Mouse (Mus musculus) forebrain, embryonic 16.5 days (tissue): ENCODE data around the gene Olfr975. TPM values are rescaled to one million over a fixed set of nuclear protein-coding genes. Genes with fewer than 3 reads are reported as not detected.
"Not testable (repeated sequence)": the region's sequence is repeated elsewhere in the genome, so short reads cannot be mapped to it uniquely, and the experiment has no call there.

Experiments used
- ATAC-seq: fragments of 200-750 bp; cut with Nextera tagmentation; 2 replicates; pipeline ENCODE4 v1.8.0; 2017; ENCODE audit warnings: mild to moderate bottlenecking, moderate library complexity
- H3K27ac ChIP-seq: fragments of 300-500 bp; sonication (generic); 2 replicates; pipeline ENCODE4 v1.5.1; 2014; ENCODE audit warnings: low read length, control low read depth
- H3K27me3 ChIP-seq: fragments of 300-500 bp; sonication (generic); replicated peaks from 2 replicates; pipeline ENCODE4 v1.6.1; 2014; ENCODE audit warnings: low read length; ENCODE audit not compliant: control insufficient read depth, insufficient read depth
- H3K36me3 ChIP-seq: fragments of 300-500 bp; sonication (generic); 2 replicates; pipeline ENCODE4 v1.6.1; 2014; ENCODE audit not compliant: control insufficient read depth, insufficient read depth
- H3K4me1 ChIP-seq: fragments of 300-500 bp; sonication (generic); replicated peaks from 2 replicates; pipeline ENCODE4 v1.6.1; 2014; ENCODE audit warnings: low read length; ENCODE audit not compliant: control insufficient read depth, insufficient read depth
- H3K4me2 ChIP-seq: fragments of 300-500 bp; sonication (generic); 2 replicates; pipeline ENCODE4 v1.6.1; 2014; ENCODE audit warnings: mild to moderate bottlenecking, low read length, control low read depth
- H3K4me3 ChIP-seq: fragments of 300-500 bp; sonication (generic); replicated peaks from 2 replicates; pipeline ENCODE4 v1.5.1; 2014; ENCODE audit warnings: mild to moderate bottlenecking, low read length, control low read depth
- H3K9ac ChIP-seq: fragments of 300-500 bp; sonication (generic); replicated peaks from 2 replicates; pipeline ENCODE4 v1.6.1; 2014; ENCODE audit warnings: low read depth, low read length, control low read depth
- H3K9me3 ChIP-seq: fragments of 300-500 bp; sonication (generic); 2 replicates; pipeline ENCODE4 v1.6.1; 2016; ENCODE audit warnings: low read length; ENCODE audit not compliant: control insufficient read depth
- WGBS: fragments of 180-500 bp; shearing (Covaris S2); extraction: QIAGEN DNeasy Blood & Tissue Kit; methylation state at CpG from one replicate; pipeline ENCODE4 v1.1.7; 2014; 5-methylcytosine and 5-hydroxymethylcytosine counted together
- polyA plus RNA-seq: library from polyadenylated mRNA; unstranded; fragments of >200 nt; fragmentation: Nextera tagmentation; extraction: Ambion mirVana; gene quantifications from 2 replicates; pipeline ENCODE4 v1.2.1, GENCODE M21; 2015

Olfr975 gene
- polyA plus RNA-seq = not detected in 2 replicates

DNA sequence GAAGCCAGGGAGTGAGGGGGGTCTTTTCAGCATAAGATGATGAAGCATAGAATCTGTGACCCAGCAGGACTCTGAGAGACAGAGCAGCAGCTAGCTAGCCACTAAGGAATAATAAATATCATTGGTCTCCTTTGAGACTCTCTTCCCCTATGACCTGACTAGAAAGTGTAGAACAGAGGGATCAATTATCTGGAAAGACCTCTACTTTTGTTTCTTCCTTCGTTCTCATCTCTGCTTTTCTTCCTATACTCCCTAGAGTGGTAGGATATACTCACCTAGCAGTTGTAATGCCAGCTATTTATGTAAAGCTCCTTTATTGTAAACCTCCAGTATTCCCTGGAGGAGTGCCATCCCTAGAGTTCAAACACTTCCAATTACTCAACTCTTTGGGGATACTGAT is at the start of gene Olfr975:
Gene Olfr975 (minus strand): TSS at position 101 of the 400 bp plus-strand sequence.
- WGBS = 60% methylated on average over 1 of the region's 1 CpGs
- H3K36me3 ChIP-seq = no peaks in the 10 kb centered on the region

GRCm38 (mm10) chr9:39991813-39992212 is 40.0 kb upstream of the Olfr975 start, which contains the start of gene Olfr978:
TSS of gene Olfr978 (plus strand) at chr9:39992113.
- no peak within 1 kb of the TSS for H3K4me2 ChIP-seq
- H3K4me1 ChIP-seq = no peaks in the 10 kb centered on the region
- no peaks in the 10 kb centered on the region for H3K36me3 ChIP-seq
- 86% methylated on average over 2 of the region's 2 CpGs for WGBS
- H3K4me3 ChIP-seq = no peak within 1 kb of the TSS
- no peak within 1 kb of the TSS for H3K9ac ChIP-seq
- no peak for ATAC-seq
- H3K9me3 ChIP-seq = no peaks in the 10 kb centered on the region
- no peaks in the 10 kb centered on the region for H3K27me3 ChIP-seq
- no peak within 1 kb of the TSS for H3K27ac ChIP-seq

More for the DNA sequence above, at the start of gene Olfr975:
- Histone ChIP-seq H3K9me3 (no peaks in the 10 kb centered on the region), H3K27me3 (no peaks in the 10 kb centered on the region), H3K9ac (no peak within 1 kb of the TSS), H3K27ac (no peak within 1 kb of the TSS), H3K4me3 (no peak within 1 kb of the TSS), H3K4me2 (no peak within 1 kb of the TSS), H3K4me1 (no peaks in the 10 kb centered on the region)
- ATAC-seq = no peak

DNA sequence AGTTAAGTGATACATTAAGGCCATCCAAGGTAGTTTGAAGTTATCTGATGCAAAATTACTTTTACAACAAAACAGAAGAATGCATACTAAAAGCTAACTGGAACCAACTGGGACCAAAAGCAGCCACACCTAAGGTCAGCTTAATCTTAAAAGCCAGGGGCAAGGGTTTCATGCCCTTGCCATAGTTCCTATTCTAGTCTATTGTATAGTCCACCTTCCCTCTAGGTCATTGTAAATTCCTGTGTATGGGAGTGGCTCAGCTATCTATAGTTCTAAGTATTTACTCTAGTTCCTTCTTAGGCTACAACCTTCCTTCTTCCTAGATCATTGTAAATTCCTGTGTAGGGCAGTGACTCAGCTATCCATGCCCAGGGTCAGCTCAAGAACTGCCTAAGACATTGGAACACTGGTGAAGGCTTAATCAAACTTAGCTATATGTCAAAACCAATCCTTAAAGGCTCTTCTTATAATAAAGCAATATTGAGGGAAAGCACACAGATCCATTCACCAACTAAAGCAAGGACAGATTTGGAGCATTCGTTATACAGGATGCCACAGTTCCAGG is 24.8 kb upstream of the Olfr975 start:
- not testable (repeated sequence) for H3K9me3 ChIP-seq, H3K27ac ChIP-seq, H3K9ac ChIP-seq, H3K36me3 ChIP-seq, H3K27me3 ChIP-seq, H3K4me2 ChIP-seq, ATAC-seq, H3K4me3 ChIP-seq, H3K4me1 ChIP-seq
- WGBS = 94% methylated on average over 1 of the region's 1 CpGs

- H3K27me3 ChIP-seq, H3K4me3 ChIP-seq, H3K9ac ChIP-seq, H3K9me3 ChIP-seq, H3K36me3 ChIP-seq, H3K4me2 ChIP-seq, ATAC-seq, H3K27ac ChIP-seq, H3K4me1 ChIP-seq: not testable (repeated sequence)
- 85% methylated on average over 6 of the region's 9 CpGs for WGBS
These were observed 9.2 kb upstream of the Olfr975 start, which contains the start of gene Olfr976 for GRCm38 (mm10) chr9:39961033-39961432. TSS of gene Olfr976 (minus strand) at chr9:39961133.

GRCm38 (mm10) chr9:39937201-39937600 is 14.6 kb downstream of the Olfr975 start, which contains the start of gene Olfr974:
TSS of gene Olfr974 (plus strand) at chr9:39937501.
- Histone ChIP-seq H3K4me2 (no peak within 1 kb of the TSS), H3K36me3 (no peaks in the 10 kb centered on the region), H3K9ac (no peak within 1 kb of the TSS), H3K27ac (no peak within 1 kb of the TSS), H3K4me3 (no peak within 1 kb of the TSS), H3K27me3 (no peaks in the 10 kb centered on the region), H3K4me1 (no peaks in the 10 kb centered on the region), H3K9me3 (no peaks in the 10 kb centered on the region)
- ATAC-seq = no peak
- WGBS = 94% methylated on average over 1 of the region's 1 CpGs

DNA sequence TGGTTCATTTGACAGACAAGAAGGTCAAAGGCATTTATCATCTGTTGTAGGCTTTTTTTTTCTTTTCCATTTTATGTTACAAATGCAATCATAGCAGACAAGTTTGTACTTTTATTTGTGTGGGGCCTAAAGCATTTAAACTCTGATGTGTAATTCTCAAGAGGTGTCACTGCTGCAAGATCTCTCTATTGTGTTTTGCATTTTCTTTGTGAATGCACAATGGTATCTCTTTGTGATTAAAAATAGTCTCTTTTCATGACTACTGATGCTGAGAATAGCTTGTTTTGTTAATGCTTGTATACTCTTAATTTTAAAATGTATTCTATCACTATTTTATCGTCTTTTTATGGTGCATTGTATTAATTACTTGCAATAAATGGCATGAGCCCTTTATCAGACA is 23.0 kb downstream of the Olfr975 start:
- H3K4me3 ChIP-seq, H3K9me3 ChIP-seq, H3K4me2 ChIP-seq, H3K9ac ChIP-seq, H3K27me3 ChIP-seq, H3K4me1 ChIP-seq, H3K27ac ChIP-seq, H3K36me3 ChIP-seq: not testable (repeated sequence)
- peak; percentile 61 for ATAC-seq
- 35% methylated on average over 1 of the region's 1 CpGs for WGBS

GRCm38 (mm10) chr9:39927975-39928836 is 23.6 kb downstream of the Olfr975 start:
- not testable (repeated sequence) for H3K9ac ChIP-seq, H3K27ac ChIP-seq, H3K27me3 ChIP-seq, H3K4me2 ChIP-seq, H3K9me3 ChIP-seq, H3K36me3 ChIP-seq, H3K4me3 ChIP-seq, H3K4me1 ChIP-seq
- WGBS = no CpG with 5 or more reads among the region's 4 CpGs
- peak; percentile 98 for ATAC-seq

DNA sequence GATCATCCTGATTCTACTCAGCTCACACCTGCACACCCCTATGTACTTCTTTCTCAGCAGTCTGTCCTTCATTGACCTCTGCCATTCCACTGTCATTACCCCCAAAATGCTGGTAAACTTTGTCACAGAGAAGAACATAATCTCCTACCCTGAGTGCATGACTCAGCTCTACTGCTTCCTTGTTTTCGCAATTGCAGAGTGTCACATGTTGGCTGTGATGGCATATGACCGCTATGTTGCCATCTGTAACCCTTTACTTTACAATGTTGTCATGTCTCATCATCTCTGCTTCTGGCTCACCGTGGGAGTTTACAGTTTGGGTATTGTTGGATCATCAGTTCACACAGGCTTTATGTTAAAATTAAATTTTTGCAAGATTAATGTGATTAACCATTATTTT is 41.9 kb downstream of the Olfr975 start:
- no peaks in the 10 kb centered on the region for H3K9me3 ChIP-seq
- H3K4me1 ChIP-seq = no peaks in the 10 kb centered on the region
- 93% methylated on average over 3 of the region's 3 CpGs for WGBS
- no peak overlapping the region for H3K27ac ChIP-seq
- H3K27me3 ChIP-seq = no peaks in the 10 kb centered on the region
- no peaks in the 10 kb centered on the region for H3K36me3 ChIP-seq
- H3K4me3 ChIP-seq = no peak overlapping the region
- no peak overlapping the region for H3K9ac ChIP-seq
- no peak for ATAC-seq
- H3K4me2 ChIP-seq = no peak overlapping the region

DNA sequence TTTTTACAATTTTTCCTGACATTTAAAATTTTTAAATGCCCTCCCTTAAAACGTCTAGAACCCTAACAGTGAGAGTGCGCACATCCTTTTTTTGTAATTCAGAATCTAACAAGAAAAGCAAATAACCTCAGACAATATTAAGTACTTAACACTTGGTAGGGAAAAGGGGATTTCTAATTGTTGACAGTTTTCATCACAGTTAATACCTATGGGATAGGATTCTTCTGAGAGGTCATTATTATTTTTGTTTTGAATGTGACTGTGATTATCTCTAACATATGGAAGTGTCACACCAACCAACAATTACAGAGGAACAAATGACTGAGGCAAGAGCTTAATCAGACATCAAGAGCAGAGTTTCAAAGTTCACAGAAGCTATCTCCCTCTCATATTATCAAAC is 44.8 kb downstream of the Olfr975 start, which contains the start of gene Olfr229:
Gene Olfr229 (plus strand): TSS at position 301 of the 400 bp plus-strand sequence.
- H3K9ac ChIP-seq = no peak within 1 kb of the TSS
- no peaks in the 10 kb centered on the region for H3K27me3 ChIP-seq
- ATAC-seq = no peak
- H3K36me3 ChIP-seq = no peaks in the 10 kb centered on the region
- no peaks in the 10 kb centered on the region for H3K9me3 ChIP-seq
- no peak within 1 kb of the TSS for H3K4me3 ChIP-seq
- WGBS = 77% methylated on average over 2 of the region's 2 CpGs
- no peak within 1 kb of the TSS for H3K4me2 ChIP-seq
- H3K4me1 ChIP-seq = no peaks in the 10 kb centered on the region
- H3K27ac ChIP-seq = no peak within 1 kb of the TSS
